Mouse (Mus musculus) lung, postnatal 0 days (tissue): Measurements from ENCODE around the gene Rab31. TPM values are rescaled to one million over a fixed set of nuclear protein-coding genes. Genes with fewer than 3 reads are reported as not detected.
"Not testable (repeated sequence)": the region's sequence is repeated elsewhere in the genome, so short reads cannot be mapped to it uniquely, and the experiment has no call there.

Source experiments
- ATAC-seq: fragments of 200-750 bp; cut with Nextera tagmentation; 2 replicates; pipeline ENCODE4 v1.8.0; 2017; ENCODE audit warnings: moderate library complexity
- DNase-seq: peaks from one replicate; pipeline ENCODE4 v3.0.0-alpha.2; 2016; ENCODE audit warnings: low spot score
- H3K27ac ChIP-seq: fragments of 300-500 bp; sonication (generic); 2 replicates; pipeline ENCODE4 v1.5.1; 2014; ENCODE audit warnings: antibody characterized with exemption, mild to moderate bottlenecking, low read length, mixed read lengths
- H3K27me3 ChIP-seq: fragments of 300-500 bp; sonication (generic); replicated peaks from 2 replicates; pipeline ENCODE4 v1.6.1; 2014; ENCODE audit warnings: low read length, mixed read lengths; ENCODE audit not compliant: insufficient read depth
- H3K36me3 ChIP-seq: fragments of 300-500 bp; sonication (generic); 2 replicates; pipeline ENCODE4 v1.6.1; 2014; ENCODE audit warnings: low read length, mixed read lengths; ENCODE audit not compliant: insufficient read depth
- H3K4me1 ChIP-seq: fragments of 300-500 bp; sonication (generic); 2 replicates; pipeline ENCODE4 v1.6.1; 2014; ENCODE audit warnings: antibody characterized with exemption, low read depth, low read length, mixed read lengths; ENCODE audit not compliant: insufficient read depth
- H3K4me2 ChIP-seq: fragments of 300-500 bp; sonication (generic); replicated peaks from 2 replicates; pipeline ENCODE4 v1.6.1; 2014; ENCODE audit warnings: low read depth, mild to moderate bottlenecking, low read length, moderate library complexity, mixed read lengths
- H3K4me3 ChIP-seq: fragments of 300-500 bp; sonication (generic); 2 replicates; pipeline ENCODE4 v1.5.1; 2014; ENCODE audit warnings: low read depth, low read length
- H3K9ac ChIP-seq: fragments of 300-500 bp; sonication (generic); replicated peaks from 2 replicates; pipeline ENCODE4 v1.6.1; 2014; ENCODE audit warnings: low read depth, mild to moderate bottlenecking
- H3K9me3 ChIP-seq: fragments of 300-500 bp; sonication (generic); 2 replicates; pipeline ENCODE4 v1.6.1; 2016; ENCODE audit warnings: low read length, mixed read lengths
- CTCF ChIP-seq: IDR thresholded peaks from 2 replicates; pipeline ENCODE4 v1.5.1; 2016; ENCODE audit warnings: antibody characterized with exemption, mild to moderate bottlenecking
- EP300 ChIP-seq: IDR thresholded peaks from 2 replicates; pipeline ENCODE4 v1.6.1; 2016; ENCODE audit warnings: antibody characterized with exemption, mild to moderate bottlenecking, control low read depth
- WGBS: fragments of 180-500 bp; shearing (Covaris S2); extraction: QIAGEN DNeasy Blood & Tissue Kit; methylation state at CpG from one replicate; pipeline ENCODE4 v1.1.7; 2014; 5-methylcytosine and 5-hydroxymethylcytosine counted together
- polyA plus RNA-seq: library from polyadenylated mRNA; unstranded; fragments of >200 nt; fragmentation: Nextera tagmentation; extraction: Ambion mirVana; gene quantifications from 2 replicates; pipeline ENCODE4 v1.2.1, GENCODE M21; 2015

The Rab31 gene
- polyA plus RNA-seq, 1 experiment from 2014 or later, result 33.3 TPM

GRCm38 (mm10) chr17:65643051-65643521, 129.5 kb downstream of the Rab31 start:
- H3K27me3 ChIP-seq, result no peaks in the 10 kb centered on the region
- no peaks in the 10 kb centered on the region for H3K4me1 ChIP-seq
- no peak for TF ChIP-seq CTCF
- TF ChIP-seq EP300, result peak; percentile 93
- peak overlapping the region; percentile 91 for H3K27ac ChIP-seq
- peak; percentile 94 for DNase-seq
- H3K36me3 ChIP-seq, result no peaks in the 10 kb centered on the region
- H3K9me3 ChIP-seq, result no peaks in the 10 kb centered on the region
- peak; percentile 95 for ATAC-seq
- no peak overlapping the region for H3K9ac ChIP-seq
- 38% methylated on average over 10 of the region's 10 CpGs for WGBS
- peak overlapping the region; percentile 38 for H3K4me2 ChIP-seq
- H3K4me3 ChIP-seq, result no peak overlapping the region

- no peak overlapping the region for H3K4me3 ChIP-seq
- no peak overlapping the region for H3K4me2 ChIP-seq
- TF ChIP-seq CTCF, result no peak
- TF ChIP-seq EP300, result no peak
- peak overlapping the region; percentile 85 for H3K27ac ChIP-seq
- peak; percentile 32 for ATAC-seq
- H3K9me3 ChIP-seq, result no peaks in the 10 kb centered on the region
- no peaks in the 10 kb centered on the region for H3K36me3 ChIP-seq
- no peaks in the 10 kb centered on the region for H3K27me3 ChIP-seq
- no peak for DNase-seq
- H3K4me1 ChIP-seq, result no peaks in the 10 kb centered on the region
- 70% methylated on average over 5 of the region's 5 CpGs for WGBS
- H3K9ac ChIP-seq, result no peak overlapping the region
These were observed 130.0 kb downstream of the Rab31 start for GRCm38 (mm10) chr17:65642578-65642991.

GRCm38 (mm10) chr17:65641734-65642218, 130.8 kb downstream of the Rab31 start, which contains the start of gene Txndc2:
TSS of gene Txndc2 (minus strand) at chr17:65642168.
- WGBS, result 77% methylated on average over 11 of the region's 11 CpGs
- TF ChIP-seq CTCF (no peak), EP300 (no peak)
- ATAC-seq, result no peak

GRCm38 (mm10) chr17:65639144-65639543, 133.4 kb downstream of the Rab31 start:
- Histone ChIP-seq H3K4me3 (no peak overlapping the region), H3K36me3 (no peaks in the 10 kb centered on the region), H3K4me1 (no peaks in the 10 kb centered on the region), H3K27ac (no peak overlapping the region), H3K9me3 (no peaks in the 10 kb centered on the region), H3K4me2 (no peak overlapping the region), H3K27me3 (no peaks in the 10 kb centered on the region), H3K9ac (no peak overlapping the region)
- DNase-seq (no peak), ATAC-seq (no peak)
- no peak for TF ChIP-seq CTCF
- TF ChIP-seq EP300, result no peak
- WGBS, result 88% methylated on average over 1 of the region's 1 CpGs

More at GRCm38 (mm10) chr17:65641734-65642218, 130.8 kb downstream of the Rab31 start, which contains the start of gene Txndc2:
- Histone ChIP-seq H3K27me3 (no peaks in the 10 kb centered on the region), H3K9me3 (no peaks in the 10 kb centered on the region), H3K4me2 (no peak within 1 kb of the TSS), H3K4me1 (no peaks in the 10 kb centered on the region), H3K27ac (peak within 1 kb of the TSS; percentile 85), H3K4me3 (no peak within 1 kb of the TSS), H3K9ac (no peak within 1 kb of the TSS), H3K36me3 (no peaks in the 10 kb centered on the region)
- no peak for DNase-seq

- 66% methylated on average over 14 of the region's 14 CpGs for WGBS
- Histone ChIP-seq H3K27ac (no peak overlapping the region), H3K4me3 (no peak overlapping the region), H3K36me3 (no peaks in the 10 kb centered on the region), H3K4me1 (no peaks in the 10 kb centered on the region), H3K4me2 (no peak overlapping the region), H3K9ac (no peak overlapping the region), H3K27me3 (no peaks in the 10 kb centered on the region), H3K9me3 (no peaks in the 10 kb centered on the region)
- TF ChIP-seq CTCF (no peak), EP300 (no peak)
- no peak for ATAC-seq
- DNase-seq, result no peak
These were observed 136.7 kb downstream of the Rab31 start for GRCm38 (mm10) chr17:65635715-65636360.

GRCm38 (mm10) chr17:65629943-65630342, 142.6 kb downstream of the Rab31 start:
- no peak for TF ChIP-seq CTCF
- no peak for TF ChIP-seq EP300
- Histone ChIP-seq H3K4me3 (no peak overlapping the region), H3K4me2 (no peak overlapping the region), H3K9me3 (no peaks in the 10 kb centered on the region), H3K27me3 (no peaks in the 10 kb centered on the region), H3K27ac (no peak overlapping the region), H3K36me3 (no peaks in the 10 kb centered on the region), H3K4me1 (no peaks in the 10 kb centered on the region), H3K9ac (no peak overlapping the region)
- ATAC-seq (no peak), DNase-seq (no peak)
- WGBS, result 73% methylated on average over 6 of the region's 6 CpGs

- not testable (repeated sequence) for H3K36me3 ChIP-seq, H3K27ac ChIP-seq, H3K9me3 ChIP-seq, ATAC-seq, H3K4me2 ChIP-seq, H3K4me3 ChIP-seq, H3K9ac ChIP-seq, H3K27me3 ChIP-seq, DNase-seq, H3K4me1 ChIP-seq
- 59% methylated on average over 13 of the region's 13 CpGs for WGBS
These were observed 143.6 kb downstream of the Rab31 start for GRCm38 (mm10) chr17:65628823-65629532.
